Mouse (Mus musculus) midbrain, embryonic 15.5 days (tissue): ENCODE measurements around the gene Akr1c18. TPM values are rescaled to one million over a fixed set of nuclear protein-coding genes. Genes with fewer than 3 reads are reported as not detected.

Source experiments
- polyA plus RNA-seq: library from polyadenylated mRNA; unstranded; fragments of >200 nt; fragmentation: Nextera tagmentation; extraction: Ambion mirVana; gene quantifications from 2 replicates; pipeline ENCODE4 v1.2.1, GENCODE M21; 2015

The Akr1c18 gene
- polyA plus RNA-seq, 1 experiment from 2014 or later: not detected

Other genes starting within 250 kb of the Akr1c18 start
- gene Net1, start 232.4 kb downstream of the Akr1c18 start, polyA plus RNA-seq: 10.7 and 12.2 TPM in 2 replicates
- gene Tubal3, start 232.4 kb downstream of the Akr1c18 start, polyA plus RNA-seq: not detected in 2 replicates
- not detected in 2 replicates for gene Ucn3, start 205.3 kb downstream of the Akr1c18 start, polyA plus RNA-seq
- gene Akr1c14, start 101.6 kb downstream of the Akr1c18 start, polyA plus RNA-seq: 0.52 and 1.1 TPM in 2 replicates
- gene Akr1c13, start 40.5 kb upstream of the Akr1c18 start, polyA plus RNA-seq: 1.0 and 1.8 TPM in 2 replicates
- gene Akr1c19, start 78.0 kb upstream of the Akr1c18 start, polyA plus RNA-seq: 7.2 and 8.3 TPM in 2 replicates
- 0.15 TPM in 1 of 2 replicates, not detected in the other for gene Akr1c12, start 128.8 kb upstream of the Akr1c18 start, polyA plus RNA-seq